Mouse (Mus musculus): ENCODE measurements around the gene Gsg1. TPM values are rescaled to one million over a fixed set of nuclear protein-coding genes. Genes with fewer than 3 reads are reported as not detected.

Gene Gsg1
- polyA plus RNA-seq (2017; shearing (Covaris generic)), result not detected

DNA sequence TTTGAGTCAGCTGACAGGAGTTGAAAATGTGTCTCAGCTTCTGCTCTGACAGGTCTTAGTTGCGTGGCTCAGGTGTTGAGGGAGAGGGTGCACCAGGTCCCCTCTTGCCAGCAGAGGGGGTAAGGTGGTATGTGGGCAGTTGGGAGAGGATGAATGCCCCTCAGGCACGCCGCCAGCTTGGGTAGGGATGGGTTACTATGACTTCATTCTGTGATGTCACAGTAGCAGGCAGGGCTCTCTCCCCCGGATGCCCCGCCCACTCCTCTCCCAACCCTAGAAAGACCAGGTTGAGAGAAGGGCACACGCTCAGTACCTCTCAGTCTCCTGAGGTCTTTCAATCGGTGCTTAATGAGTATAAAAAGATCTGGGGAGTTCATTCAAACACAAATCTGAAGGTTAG lies at the start of gene Gsg1:
Gene Gsg1, minus strand, starts transcription at position 199 of the 400 bp plus-strand sequence.
- ATAC-seq, result no peak

DNA sequence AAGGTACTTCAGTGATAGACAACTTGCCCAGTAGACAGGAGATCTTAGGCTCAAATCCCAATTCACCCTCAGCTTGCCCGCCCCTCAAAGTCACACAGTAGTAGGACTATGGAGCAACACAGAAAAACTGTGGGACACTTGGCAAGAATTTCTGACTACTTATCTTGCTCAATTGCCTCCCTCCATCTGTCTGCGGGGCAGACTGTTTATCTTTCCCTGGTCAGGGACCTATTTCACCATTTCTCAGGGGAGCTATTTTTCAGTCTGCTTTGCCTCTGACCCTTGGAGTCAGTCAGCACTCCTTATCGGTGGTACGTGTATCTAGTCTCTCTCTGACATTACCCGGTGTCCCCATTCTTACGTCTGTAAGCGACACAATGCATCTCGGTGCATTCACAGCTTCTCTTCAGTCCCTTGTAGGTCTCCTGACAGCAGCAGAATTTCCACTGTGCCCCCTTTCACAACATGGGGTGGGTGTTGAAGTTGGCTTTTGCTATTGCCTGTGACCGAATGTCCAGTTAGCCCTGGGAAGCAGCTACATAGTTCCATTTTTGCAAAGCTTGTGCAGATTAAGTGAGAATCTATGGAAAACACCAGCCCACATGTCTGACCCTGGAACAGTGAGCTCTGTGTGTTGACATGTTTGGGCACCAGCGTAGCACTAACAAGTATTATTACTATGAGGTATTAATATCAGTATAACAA lies 48.4 kb upstream of the Gsg1 start:
- no peak for ATAC-seq

DNA sequence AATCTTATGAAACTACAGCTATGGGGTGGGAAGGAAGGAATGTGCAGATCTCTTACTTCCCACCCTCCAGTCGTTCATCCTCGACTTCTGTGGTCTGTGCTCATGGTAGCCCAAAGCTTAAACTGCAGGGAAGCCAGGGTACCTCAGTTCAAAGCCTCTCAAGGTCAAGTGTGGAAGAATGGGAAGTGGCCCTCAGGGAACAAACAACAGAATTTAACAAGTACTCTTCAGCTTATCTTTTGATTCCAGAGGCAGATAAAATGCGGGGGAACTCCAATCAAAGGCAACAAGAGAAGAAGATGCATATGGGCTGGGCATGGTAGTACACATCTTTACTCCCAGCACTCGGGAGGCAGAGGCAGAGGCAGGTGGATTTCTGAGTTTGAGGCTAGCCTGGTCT lies 46.3 kb upstream of the Gsg1 start:
- no peak for ATAC-seq

DNA sequence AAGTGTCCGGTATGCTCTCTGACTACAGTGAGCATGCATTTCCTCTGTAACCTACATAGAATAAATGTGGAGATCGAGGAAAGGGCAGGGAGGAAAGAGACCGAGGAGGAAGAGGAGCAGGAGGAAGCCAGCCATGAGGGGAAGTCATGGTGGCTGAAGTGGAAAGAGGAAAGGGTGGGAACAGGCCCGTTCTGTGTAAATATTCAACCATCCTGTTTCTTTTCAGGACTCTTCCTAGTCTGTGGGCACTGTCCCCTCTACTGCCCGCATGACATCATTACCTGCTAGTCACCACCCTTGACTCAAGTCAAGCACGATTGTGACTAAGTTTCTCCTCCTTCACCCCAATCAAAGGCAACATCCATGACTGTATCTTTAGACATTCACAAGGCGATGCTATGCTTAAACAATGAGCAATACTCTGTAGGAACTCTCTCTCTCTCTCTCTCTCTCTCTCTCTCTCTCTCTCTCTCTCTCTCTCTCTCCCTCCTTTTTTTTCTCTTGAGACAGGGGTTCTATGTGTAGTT lies 44.9 kb upstream of the Gsg1 start:
- ATAC-seq, result no peak

DNA sequence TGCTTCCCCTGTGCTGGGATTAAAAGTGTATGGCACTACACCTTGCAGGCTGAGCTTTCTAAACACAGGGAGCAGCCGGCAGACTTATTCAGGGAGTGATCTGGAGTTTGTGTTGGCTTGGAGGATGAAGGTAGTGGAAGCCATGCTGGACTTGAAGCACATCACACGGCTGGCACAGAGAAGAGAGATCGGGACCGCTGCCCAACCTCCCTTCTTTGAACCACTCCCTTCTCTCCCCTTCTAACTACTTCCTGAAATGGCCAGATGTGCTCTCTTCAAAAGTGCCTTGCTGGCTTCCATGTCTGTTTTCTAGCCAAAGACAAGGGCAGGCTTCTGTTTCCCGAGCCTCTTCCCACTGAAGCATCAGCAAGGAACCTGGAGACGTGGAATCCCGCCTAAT lies 43.4 kb upstream of the Gsg1 start:
- no peak for ATAC-seq

DNA sequence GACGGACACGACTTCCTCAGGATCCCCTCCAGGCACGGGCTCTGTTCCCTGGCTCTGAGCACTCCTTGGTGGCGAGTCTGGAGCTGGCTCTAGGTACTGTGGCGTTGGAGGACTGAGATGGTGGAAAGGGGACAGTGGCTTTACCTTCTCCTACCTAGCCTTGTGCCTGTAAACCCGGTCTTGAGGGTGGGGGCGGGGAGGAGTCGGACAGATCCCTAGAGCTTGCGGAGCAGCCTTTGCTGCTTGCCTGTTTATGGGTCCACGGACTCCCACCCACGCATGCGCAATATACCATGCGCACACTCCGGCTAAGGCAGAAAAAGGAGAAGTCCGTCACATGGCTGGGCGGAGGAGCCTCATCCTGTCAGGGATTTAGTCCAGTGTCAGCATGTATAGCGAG lies 42.1 kb upstream of the Gsg1 start:
- no peak for ATAC-seq

DNA sequence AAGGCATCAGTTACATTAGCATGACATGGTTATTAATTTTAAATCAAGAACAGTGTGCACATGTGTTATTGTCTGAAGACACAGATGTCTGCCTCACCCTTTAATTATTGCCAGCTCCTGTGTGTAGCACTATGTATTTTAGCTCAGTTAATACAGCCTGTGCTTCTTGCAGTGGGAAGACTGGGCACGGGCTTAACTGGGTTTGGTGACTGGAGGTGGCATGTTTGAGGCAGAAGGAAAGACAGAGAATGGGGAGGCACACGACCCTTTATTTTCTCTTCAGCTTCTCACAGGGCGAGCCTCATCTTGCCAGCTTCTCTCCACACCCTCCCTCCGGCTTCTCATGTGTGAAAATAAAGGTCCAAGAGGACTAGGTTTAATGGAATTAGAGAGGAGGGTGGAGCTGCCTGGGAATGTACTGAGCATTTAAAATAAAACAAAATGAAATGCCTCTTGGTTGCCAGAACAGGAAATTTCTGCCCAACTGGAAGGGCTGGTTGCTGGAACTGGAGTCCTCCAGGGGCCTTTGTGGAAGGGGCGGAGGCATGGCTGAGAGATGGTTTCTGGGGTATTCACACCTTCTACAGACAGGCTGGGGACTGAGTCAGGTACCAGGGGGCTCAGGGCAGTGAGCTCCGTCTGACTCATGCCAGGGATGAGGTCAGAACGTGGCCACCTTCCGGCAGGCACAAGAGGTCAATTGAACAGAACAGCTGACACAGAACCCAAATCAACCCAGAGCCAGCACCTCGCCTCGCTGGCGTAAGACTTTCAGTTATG lies 41.1 kb upstream of the Gsg1 start:
- ATAC-seq, result no peak

DNA sequence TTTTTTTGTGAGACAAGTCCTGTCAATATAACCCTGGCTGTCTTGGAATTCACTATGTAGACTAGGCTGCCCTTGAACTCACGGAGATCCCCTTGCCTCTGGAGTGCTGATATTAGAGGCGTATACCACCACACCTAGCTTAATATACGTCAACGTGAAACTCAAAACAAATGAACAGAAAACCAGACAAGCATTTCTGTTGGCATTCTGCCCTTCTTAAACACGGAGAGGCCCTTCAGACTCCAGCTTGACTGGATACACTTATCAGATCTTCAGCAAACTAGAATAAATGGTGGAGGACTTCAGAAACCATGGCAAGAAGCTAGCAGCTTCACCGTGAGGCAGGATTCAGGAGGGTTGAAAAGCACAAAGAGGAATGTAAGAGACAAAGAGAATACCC lies 40.0 kb upstream of the Gsg1 start:
- ATAC-seq, result no peak

DNA sequence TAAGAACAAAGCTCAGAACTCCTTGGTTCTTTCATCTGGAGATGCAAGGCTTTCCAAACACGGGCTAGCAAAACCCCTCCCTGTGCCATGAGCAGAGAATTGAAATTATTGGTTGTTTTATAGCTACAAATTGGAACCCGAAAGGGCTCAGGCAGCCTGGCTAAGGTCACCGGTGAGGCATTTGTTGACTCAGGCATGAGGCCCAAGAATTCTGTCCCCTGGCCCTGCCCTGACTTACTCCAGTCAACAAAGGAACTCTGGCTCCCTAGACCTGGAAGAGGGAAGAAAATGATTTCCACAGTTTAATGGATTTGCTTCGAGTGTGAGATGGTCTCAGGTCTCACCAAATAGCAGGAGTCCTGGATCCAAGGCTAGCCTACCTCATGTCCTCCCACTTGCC lies 38.2 kb upstream of the Gsg1 start:
- no peak for ATAC-seq

DNA sequence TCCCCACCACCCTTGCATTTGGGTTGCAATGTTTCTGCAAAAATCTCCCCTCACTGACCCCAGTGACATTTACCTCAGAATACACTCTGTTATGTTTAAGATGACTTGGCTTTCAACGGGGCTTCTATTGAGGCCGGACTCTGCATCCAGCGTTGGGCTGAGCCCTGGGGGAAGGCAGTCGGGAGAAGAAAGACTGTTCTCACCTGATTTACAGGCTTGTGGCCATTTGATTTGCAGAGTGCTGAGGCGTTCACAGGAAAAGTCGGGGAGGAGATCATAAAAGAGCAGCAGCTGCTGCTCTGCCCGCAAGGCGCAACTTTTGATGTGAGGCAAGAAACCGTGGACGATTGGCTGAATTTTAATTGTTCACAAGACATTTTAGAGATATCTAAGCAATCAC lies 25.7 kb upstream of the Gsg1 start:
- ATAC-seq, result no peak

DNA sequence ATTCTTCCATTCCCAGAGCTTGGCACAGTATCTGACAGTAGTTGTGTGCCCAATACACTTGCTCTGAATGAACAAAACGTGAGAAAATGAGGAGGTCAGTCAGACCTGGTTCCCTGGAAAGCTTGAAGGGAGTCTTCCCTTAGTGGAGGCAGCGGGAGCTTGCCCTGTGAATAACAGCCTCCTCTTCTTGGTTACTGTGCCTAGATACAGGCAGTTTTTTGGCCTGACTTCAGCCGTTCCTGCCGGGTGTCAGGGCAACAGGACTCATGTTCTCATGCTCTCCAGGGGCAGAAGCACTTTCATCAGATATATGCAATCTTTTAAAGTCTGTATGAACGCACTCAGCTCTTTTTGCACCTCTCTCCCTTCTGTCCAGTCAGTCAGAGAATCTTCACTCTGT lies 25.1 kb upstream of the Gsg1 start:
- ATAC-seq, result no peak

DNA sequence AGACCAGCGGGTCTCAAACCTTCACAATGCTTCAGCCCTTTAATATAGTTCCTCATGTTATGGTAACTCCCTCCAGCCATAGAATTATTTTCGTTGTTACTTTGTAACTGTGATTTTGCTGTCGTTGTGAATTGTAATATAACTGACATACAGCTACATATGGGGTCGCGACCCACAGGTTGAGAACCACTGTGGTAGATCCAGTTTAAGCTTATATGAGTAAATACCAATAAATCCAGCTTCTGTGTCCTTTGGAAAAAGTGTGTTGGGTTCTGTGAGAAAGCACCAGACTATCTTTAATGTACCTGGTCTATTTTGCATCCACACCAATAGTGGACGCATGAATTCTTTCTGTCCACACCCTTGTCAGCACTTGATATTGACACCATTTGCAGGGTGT lies 24.2 kb upstream of the Gsg1 start:
- ATAC-seq, result no peak

DNA sequence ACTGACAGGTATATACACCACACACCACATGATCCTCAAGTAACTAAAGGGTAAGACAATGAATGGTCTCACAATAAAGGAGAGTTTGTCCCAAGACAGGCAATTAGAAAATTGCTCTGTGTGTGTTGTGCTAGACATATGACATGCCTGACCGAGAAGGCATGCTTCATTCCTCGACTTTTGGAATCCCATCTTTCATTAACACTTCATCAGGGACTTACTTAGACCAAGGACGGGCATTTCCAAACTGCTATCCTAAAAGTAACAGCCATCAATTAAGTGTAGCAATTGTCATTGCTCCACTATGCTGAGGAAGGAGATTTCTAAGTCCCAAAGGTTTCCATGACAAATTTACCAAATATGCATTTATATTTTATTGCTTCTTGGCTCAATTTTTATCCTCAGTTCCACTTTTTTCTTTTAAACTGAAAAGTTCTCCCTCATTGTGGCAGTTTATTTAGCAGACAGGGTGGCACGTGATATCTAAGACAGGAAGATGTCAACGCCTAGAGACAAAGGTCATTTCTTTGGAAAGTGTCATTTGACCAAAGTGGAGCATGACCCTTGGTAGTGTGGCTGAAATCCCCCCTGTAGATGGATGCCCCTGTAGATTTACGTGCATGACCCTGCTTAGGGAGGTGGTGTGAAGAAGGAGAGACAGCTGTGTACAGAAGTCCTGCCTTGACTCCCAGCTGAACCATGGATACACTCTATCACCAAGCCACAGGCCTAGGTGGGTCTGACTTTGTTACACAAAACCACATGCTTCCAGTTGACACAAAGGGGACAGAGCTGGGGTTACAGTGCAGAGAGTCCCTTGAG lies 22.5 kb upstream of the Gsg1 start:
- no peak for ATAC-seq

DNA sequence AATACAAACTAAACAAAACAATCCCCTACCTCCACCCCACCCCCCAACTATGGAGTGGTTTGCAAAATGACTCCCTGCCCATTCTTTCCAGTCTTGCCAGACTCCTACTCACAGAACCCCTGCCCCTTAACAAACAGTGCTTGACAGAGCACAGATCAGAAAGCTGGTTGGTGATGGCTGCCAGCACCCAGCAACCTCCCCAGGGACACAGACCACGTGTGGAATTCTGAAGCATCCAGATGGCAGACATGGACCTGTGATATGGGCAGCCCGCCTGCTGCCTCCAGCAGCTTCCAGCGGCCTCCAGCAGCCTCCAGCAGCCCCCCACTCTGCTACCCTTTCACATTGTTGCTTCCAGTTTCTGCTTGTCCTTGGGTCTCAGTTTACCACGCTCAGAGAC lies 21.1 kb upstream of the Gsg1 start:
- ATAC-seq, result no peak

DNA sequence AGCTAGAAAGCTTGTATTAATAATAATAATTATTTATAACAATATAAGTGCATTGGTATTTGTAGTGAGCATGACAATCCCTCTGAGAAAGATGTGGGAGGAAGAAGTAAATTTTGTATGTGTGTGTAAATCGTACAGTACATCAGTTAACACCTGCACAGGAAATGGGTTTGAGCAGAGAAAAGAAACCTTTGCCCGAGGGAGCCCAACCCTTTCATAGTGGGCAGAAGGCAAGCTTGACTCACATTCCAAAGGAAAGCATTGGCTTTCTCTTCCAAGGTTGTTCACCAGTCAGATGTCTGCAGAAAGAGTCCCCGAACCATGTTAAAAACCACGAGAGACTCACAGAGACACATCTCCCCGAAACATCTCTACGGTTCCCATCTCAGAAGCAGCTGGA lies 18.9 kb upstream of the Gsg1 start:
- no peak for ATAC-seq

DNA sequence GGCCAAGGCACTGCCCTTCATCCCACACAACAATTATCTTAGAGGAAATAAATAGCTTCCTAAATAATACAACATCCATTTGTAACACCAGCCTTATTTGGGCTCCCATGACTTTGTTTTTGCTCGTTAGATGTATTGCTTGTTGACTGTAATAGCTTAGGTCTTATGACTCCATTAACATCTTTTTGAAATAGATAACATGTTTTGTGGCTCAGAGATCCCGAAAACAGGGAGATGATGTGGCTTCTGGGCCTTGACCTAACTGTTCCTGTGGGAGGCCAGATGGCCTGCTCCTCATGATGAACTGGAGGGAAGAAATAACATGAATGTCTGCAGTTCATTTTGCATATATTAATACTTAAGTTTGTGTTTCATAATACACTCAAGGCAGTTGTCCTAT lies 17.6 kb upstream of the Gsg1 start:
- no peak for ATAC-seq

DNA sequence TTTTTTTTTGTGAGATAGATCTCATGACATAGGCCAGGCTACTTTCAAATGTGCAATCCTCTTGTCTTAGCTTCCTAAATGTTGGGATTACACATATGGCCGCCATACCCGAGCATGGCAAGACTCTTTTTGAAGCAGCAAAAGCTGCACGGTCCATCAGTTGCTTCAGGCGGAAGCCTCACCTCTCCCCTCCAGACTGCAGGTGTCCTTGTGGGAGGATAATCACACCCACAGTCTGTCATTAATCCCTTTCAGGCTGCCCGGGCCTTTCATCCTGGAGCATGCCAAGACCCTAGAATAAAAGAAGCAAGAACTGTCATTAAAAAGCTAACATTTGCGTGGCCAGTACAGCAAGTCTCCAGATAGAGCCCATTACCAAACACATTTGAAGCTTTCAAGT lies 15.5 kb upstream of the Gsg1 start:
- no peak for ATAC-seq

DNA sequence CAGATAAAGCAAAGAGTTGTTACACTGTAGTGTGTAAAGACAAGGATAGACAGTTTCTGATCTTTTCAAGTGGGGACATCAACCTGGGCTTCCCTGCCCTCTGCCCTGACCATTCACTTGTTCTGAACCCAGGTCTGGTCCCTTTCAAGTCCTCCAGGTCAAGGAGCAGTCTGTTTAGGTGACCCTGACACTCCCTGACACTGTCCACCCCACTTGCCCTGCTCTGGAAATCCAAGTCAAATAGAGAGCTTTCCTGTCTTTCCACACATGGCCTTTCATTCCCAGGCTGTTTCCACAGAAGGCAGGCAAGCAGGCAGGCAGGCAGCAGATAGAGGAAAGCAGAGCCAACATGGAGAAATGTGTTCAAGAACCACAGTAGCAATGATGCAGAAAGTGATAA lies 14.2 kb upstream of the Gsg1 start:
- no peak for ATAC-seq

DNA sequence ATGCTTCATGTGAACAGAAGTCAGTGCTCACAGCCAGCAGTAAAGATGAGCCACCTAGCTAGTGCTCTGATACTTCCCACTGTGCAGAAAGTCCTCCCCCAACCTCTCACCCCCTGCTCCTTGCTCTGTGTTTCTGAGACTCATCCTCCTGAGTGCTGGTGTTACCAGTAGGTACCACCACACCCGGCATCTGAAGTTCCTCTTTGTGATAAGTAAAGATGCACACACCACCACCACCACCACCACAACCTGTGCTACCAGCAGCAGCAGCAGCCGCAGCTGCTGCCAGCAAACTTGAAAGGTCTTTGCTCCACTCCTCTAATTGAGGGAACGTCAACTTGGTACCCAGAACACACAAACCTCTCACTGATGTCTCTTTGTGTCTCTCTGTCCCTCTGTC lies 13.1 kb upstream of the Gsg1 start:
- ATAC-seq, result no peak

DNA sequence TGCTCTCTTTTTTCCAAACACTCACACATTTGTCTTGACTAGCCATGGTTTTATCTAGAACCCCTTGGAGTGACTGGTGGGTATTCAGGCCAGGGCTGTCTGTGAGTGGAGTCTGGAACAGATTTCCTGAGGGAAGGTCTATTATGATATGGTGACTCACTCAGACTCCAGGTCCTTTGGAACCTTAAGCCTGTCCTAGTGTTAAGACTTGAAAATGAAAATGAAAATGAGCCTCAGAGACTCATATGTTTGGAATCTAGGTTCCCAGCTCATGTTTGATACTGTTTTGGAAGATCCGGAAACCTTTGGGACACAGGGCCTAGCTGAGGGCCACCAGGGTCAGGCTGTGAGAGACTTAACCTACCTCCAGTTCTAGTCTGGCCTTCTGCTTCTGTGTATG lies 11.9 kb upstream of the Gsg1 start:
- ATAC-seq, result no peak

DNA sequence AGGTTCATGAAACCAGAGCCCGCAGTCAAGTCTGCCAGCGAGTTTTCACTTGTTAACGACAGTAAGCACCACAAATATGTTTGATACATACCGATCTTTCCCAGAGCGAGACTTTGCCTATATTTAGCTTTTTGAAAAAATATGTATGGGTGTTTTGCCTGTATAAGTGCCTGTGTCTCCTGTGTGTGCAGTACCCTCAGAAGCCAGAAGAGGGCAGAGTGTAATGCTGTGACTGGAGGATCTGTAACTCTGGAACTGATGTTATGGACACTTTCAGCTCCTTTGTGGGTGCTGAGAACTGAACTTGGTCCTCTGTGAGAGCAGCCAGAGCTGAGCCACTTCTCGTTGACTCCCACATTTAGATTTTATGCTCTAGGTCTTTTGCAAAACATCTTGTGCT lies 10.0 kb upstream of the Gsg1 start:
- ATAC-seq, result no peak

DNA sequence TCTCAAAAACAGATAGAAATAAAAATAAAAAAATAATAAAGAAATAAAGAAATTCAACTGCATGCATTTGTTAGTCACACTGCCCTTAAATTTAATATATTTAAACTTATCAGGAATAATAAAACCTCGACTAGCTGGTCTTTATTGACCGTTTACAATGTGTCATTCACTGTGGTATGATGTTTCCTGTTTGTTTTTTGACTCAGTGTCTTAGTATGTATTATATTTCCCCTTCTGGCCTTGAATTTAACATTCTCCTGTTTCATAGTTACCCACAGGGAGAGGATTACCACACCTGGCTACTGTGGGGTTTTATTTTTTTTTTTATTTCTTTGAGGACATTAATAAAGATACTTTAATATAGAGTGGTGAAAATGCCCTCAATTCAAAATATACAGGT lies 8.4 kb upstream of the Gsg1 start:
- no peak for ATAC-seq

DNA sequence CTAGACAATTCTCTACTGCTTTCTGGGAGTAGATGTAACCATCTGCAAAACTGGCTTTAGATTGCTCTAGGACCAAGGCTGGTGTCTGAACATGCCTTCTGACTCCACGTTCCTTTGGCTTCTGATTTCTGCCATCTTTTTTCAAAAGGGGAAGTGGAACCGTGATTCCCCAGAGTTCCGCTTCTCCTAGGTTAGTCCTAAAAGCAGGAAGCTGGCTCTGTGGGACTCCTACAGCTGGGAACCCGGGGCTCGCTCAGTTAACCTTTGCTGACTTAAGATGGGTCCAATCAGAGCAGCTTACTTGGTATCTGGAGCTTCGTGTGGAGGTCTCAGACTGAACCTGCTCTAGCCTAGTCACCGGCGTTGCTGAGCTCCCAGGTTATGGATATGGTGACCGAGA lies 7.0 kb upstream of the Gsg1 start:
- no peak for ATAC-seq

DNA sequence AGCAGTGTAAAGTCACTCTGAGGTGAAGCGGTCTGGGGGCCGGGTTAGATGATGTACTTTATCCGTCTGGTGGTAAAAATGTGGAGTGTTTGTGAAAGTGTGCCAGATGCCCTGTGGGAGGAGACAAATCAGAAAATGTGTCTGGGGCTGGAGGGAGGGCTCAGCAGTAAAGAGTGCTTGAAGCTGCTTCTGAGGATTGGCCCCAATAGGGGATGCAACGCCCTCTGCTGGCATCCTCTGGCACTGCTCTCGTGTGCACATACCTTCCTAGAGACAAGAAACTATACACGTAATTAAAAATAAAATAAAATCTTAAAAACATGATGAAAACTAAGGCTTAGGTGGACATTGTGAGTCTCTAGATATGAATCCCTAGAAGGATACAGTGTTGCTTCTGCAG lies 6.3 kb upstream of the Gsg1 start:
- no peak for ATAC-seq
